Mouse (Mus musculus): Measurements from ENCODE around the gene Il17c. TPM values are rescaled to one million over a fixed set of nuclear protein-coding genes. Genes with fewer than 3 reads are reported as not detected.
A peak's percentile ranks its signal among the peaks of the same experiment; 100 is the strongest.

Il17c gene
- polyA plus RNA-seq, 1 experiment = not detected

GRCm38 (mm10) chr8:122444058-122444748 is 22.4 kb downstream of the Il17c start:
- under 1% methylated on average over 19 of the region's 19 CpGs for WGBS
- Histone ChIP-seq H3K4me1 (ENCODE audit: control insufficient read depth, insufficient read depth, low read length) (peaks cover 9% of the 10 kb centered on the region), H3K27ac (ENCODE audit: insufficient read depth, low read depth, low read length) (peak overlapping the region; percentile 85), H3K4me3 (ENCODE audit: insufficient read depth, low read depth, low read length) (peak overlapping the region; percentile 68)
- TF ChIP-seq POLR2A (IDR thresholded peaks at IDR 0.05; ENCODE audit: insufficient read depth, low read depth, low read length) = 0 out of 2 replicates have a peak, but pooled peaks have one; percentile 21
- TF ChIP-seq CTCF (IDR thresholded peaks at IDR 0.05; ENCODE audit: insufficient read depth, low read depth, low read length) = no peak

GRCm38 (mm10) chr8:122445203-122445602 is 23.4 kb downstream of the Il17c start:
- Histone ChIP-seq H3K4me3 (ENCODE audit: insufficient read depth, low read depth, low read length) (no peak overlapping the region), H3K4me1 (ENCODE audit: control insufficient read depth, insufficient read depth, low read length) (peaks cover 9% of the 10 kb centered on the region), H3K27ac (ENCODE audit: insufficient read depth, low read depth, low read length) (no peak overlapping the region)
- TF ChIP-seq CTCF (IDR thresholded peaks at IDR 0.05; ENCODE audit: insufficient read depth, low read depth, low read length) (no peak), POLR2A (IDR thresholded peaks at IDR 0.05; ENCODE audit: insufficient read depth, low read depth, low read length) (no peak)
- 64% methylated on average over 3 of the region's 3 CpGs for WGBS

GRCm38 (mm10) chr8:122451161-122451703 is 29.4 kb downstream of the Il17c start:
- TF ChIP-seq CTCF (IDR thresholded peaks at IDR 0.05; ENCODE audit: insufficient read depth, low read depth, low read length) = no peak
- no peak for TF ChIP-seq POLR2A (IDR thresholded peaks at IDR 0.05; ENCODE audit: insufficient read depth, low read depth, low read length)
- Histone ChIP-seq H3K4me3 (ENCODE audit: insufficient read depth, low read depth, low read length) (no peak overlapping the region), H3K27ac (ENCODE audit: insufficient read depth, low read depth, low read length) (no peak overlapping the region), H3K4me1 (ENCODE audit: control insufficient read depth, insufficient read depth, low read length) (no peaks in the 10 kb centered on the region)
- 74% methylated on average over 7 of the region's 7 CpGs for WGBS

- WGBS = 89% methylated on average over 10 of the region's 10 CpGs
- Histone ChIP-seq H3K4me3 (ENCODE audit: insufficient read depth, low read depth, low read length) (no peak overlapping the region), H3K4me1 (ENCODE audit: control insufficient read depth, insufficient read depth, low read length) (peaks cover 2% of the 10 kb centered on the region), H3K27ac (ENCODE audit: insufficient read depth, low read depth, low read length) (no peak overlapping the region)
- TF ChIP-seq CTCF (IDR thresholded peaks at IDR 0.05; ENCODE audit: insufficient read depth, low read depth, low read length) = no peak
- no peak for TF ChIP-seq POLR2A (IDR thresholded peaks at IDR 0.05; ENCODE audit: insufficient read depth, low read depth, low read length)
Measured at GRCm38 (mm10) chr8:122452154-122452553, 30.3 kb downstream of the Il17c start.

- Histone ChIP-seq H3K27ac (ENCODE audit: insufficient read depth, low read depth, low read length) (no peak overlapping the region), H3K4me1 (ENCODE audit: control insufficient read depth, insufficient read depth, low read length) (peaks cover 13% of the 10 kb centered on the region), H3K4me3 (ENCODE audit: insufficient read depth, low read depth, low read length) (no peak overlapping the region)
- 81% methylated on average over 6 of the region's 6 CpGs for WGBS
- TF ChIP-seq POLR2A (IDR thresholded peaks at IDR 0.05; ENCODE audit: insufficient read depth, low read depth, low read length) = no peak
- TF ChIP-seq CTCF (IDR thresholded peaks at IDR 0.05; ENCODE audit: insufficient read depth, low read depth, low read length) = no peak
Measured at GRCm38 (mm10) chr8:122454409-122454808, 32.6 kb downstream of the Il17c start.

GRCm38 (mm10) chr8:122457171-122457570 is 35.4 kb downstream of the Il17c start:
- peaks cover 39% of the 10 kb centered on the region for H3K4me1 ChIP-seq (ENCODE audit: control insufficient read depth, insufficient read depth, low read length)
- TF ChIP-seq CTCF (IDR thresholded peaks at IDR 0.05; ENCODE audit: insufficient read depth, low read depth, low read length) (no peak), POLR2A (IDR thresholded peaks at IDR 0.05; ENCODE audit: insufficient read depth, low read depth, low read length) (no peak)
- H3K27ac ChIP-seq (ENCODE audit: insufficient read depth, low read depth, low read length) = no peak overlapping the region
- WGBS = 72% methylated on average over 11 of the region's 11 CpGs
- no peak overlapping the region for H3K4me3 ChIP-seq (ENCODE audit: insufficient read depth, low read depth, low read length)

GRCm38 (mm10) chr8:122459218-122459900 is 37.5 kb downstream of the Il17c start:
- WGBS = 58% methylated on average over 6 of the region's 6 CpGs
- Histone ChIP-seq H3K4me3 (ENCODE audit: insufficient read depth, low read depth, low read length) (no peak overlapping the region), H3K27ac (ENCODE audit: insufficient read depth, low read depth, low read length) (no peak overlapping the region), H3K4me1 (ENCODE audit: control insufficient read depth, insufficient read depth, low read length) (peaks cover 54% of the 10 kb centered on the region)
- TF ChIP-seq CTCF (IDR thresholded peaks at IDR 0.05; ENCODE audit: insufficient read depth, low read depth, low read length) (peak; percentile 32; the same call in 1 of the 2 replicates), POLR2A (IDR thresholded peaks at IDR 0.05; ENCODE audit: insufficient read depth, low read depth, low read length) (no peak)

- 22% methylated on average over 7 of the region's 7 CpGs for WGBS
- peak overlapping the region; percentile 34; the same call in 1 of the 2 replicates for H3K4me3 ChIP-seq (ENCODE audit: insufficient read depth, low read depth, low read length)
Measured at GRCm38 (mm10) chr8:122459990-122460389, 38.2 kb downstream of the Il17c start.

More at GRCm38 (mm10) chr8:122459990-122460389, 38.2 kb downstream of the Il17c start:
- TF ChIP-seq CTCF (IDR thresholded peaks at IDR 0.05; ENCODE audit: insufficient read depth, low read depth, low read length) (no peak), POLR2A (IDR thresholded peaks at IDR 0.05; ENCODE audit: insufficient read depth, low read depth, low read length) (no peak)
- Histone ChIP-seq H3K27ac (ENCODE audit: insufficient read depth, low read depth, low read length) (no peak overlapping the region), H3K4me1 (ENCODE audit: control insufficient read depth, insufficient read depth, low read length) (peaks cover 54% of the 10 kb centered on the region)
